Mouse (Mus musculus) R1 (cell line): Measurements from ENCODE around the gene Dusp19.

ENCODE experiments used
- DNase-seq: peaks from one replicate; pipeline ENCODE4 v3.0.0-alpha.2; 2018; ENCODE audit warnings: low read depth, low spot score

The Dusp19 gene

DNA sequence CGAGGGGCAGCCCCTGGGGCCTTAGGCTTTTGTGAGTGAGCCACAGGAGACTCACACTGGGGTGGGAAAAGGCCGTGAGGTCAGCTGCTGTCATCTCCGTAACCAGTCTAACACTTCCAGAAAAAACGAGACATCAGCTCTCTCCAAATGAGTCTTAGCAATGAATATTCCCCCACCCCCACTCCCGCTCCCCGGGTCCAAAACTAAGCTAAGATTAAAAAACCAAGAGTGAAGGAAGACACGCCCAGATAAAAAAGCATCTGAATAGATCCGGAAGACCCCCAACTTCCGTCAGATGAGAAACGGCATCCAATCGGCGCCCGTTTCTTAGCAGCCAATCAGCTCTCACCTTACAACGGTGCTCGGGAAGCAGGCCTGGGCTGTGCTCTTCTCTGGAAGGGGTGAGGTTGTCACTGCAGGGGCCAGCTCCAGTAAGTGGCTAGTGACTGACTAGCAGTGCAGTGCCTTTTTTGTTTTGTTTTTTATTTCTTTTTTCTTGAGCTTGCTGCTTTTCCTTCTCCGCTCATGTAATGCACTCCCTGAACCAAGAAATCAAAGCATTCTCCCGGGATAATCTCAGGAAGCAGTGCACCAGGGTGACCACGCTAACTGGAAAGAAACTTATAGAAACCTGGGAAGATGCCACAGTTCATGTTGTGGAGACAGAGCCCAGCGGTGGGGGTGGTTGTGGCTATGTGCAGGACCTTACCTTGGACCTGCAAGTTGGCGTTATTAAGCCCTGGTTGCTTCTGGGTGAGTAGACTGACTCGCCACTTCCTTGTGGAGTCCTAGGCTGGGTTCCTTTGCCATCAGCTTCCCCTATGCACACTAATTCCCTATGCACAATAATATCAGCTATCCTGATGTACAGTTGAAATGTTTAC, at the start of gene Dusp19, which contains the start of gene Nup35:
Gene Dusp19 (plus strand): TSS at position 192 of the 884 bp plus-strand sequence.
Gene Nup35 (plus strand): TSS at position 383 of the 884 bp plus-strand sequence.
- peak; percentile 95 for DNase-seq

DNA sequence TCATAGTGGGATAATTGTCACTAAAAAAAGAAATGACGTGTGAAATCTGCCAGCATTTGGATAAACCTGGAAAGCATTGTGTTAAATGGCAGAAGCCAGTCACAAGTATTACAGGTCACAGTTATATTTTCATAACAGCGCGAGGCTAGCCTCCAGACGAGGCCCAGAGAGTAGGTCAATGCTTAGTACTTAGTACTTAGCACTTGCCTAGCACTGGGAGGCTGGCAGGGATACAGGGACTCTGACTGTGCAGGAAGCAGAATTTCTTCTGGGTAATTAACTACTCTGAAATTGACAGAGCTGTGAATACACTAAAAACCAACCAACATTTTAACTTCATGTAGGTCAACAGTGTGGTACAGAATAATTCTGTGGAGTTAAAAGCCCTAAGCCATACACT, 49.4 kb upstream of the Dusp19 start:
- no peak for DNase-seq

DNA sequence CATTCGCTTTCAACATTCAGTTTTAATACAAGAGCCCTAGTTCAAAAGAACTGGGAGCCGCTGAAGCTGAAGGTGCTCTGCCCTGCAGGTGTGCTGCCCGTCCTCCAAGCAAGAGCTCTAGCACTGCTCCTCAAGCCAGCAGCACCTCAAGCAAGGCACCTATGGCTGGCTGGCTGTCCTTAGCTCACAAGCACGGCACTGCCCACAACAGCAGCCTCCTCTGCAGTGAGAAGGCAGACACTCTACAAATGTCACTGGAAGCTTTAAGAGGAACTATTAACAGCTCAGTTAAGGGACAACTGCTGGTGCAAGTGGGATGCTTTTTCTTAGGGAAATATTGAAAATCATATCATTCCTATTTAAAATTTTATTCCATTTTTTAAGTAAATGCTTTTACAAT, 46.2 kb upstream of the Dusp19 start:
- no peak for DNase-seq

DNA sequence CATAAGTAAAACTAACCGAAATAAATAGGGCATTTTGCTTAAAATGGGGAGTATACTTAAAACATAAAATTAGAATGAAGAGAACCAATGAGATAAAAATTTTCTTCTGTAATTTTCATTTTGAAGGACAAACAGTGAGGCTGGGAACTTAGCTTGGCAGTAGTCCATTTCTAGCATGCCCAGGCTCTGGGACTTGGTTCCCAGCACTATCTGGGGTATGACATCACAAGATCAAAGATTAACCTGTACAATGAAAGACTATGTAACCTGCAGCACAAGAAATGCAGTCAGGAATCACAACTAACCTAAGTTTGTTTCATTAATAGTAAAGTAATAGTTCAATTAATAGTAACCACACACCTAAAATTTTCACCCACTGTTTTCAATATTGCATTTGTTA, 39.6 kb upstream of the Dusp19 start:
- DNase-seq = no peak

DNA sequence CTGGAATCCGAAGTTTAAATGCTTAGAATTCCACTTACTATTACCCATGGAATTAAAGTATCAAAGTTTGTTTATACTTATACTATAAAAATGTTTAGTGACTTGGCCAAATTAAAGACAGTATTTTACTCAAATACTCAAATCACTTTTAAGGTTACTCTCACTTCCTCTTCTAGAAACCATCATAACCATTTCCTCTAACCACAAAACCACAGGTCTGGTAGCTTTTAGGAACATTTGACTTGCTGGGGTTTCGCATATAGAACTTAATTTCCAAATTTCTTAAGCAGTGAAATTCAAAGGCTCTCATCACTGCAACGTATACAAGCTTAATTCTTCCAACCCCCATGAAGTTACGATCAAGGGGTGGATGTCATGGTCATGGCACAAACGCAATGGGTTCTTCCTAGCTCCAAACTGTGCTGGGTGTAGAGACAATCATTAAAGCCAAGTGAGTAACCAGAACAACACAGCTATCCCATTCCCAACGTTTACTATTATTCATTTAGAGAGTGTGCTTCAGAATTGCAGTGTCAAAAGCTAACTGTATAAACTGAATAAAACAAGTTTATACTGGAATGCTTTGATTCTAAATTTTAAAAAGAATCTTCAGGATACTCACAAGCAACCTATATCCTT, 37.5 kb upstream of the Dusp19 start:
- DNase-seq = no peak

DNA sequence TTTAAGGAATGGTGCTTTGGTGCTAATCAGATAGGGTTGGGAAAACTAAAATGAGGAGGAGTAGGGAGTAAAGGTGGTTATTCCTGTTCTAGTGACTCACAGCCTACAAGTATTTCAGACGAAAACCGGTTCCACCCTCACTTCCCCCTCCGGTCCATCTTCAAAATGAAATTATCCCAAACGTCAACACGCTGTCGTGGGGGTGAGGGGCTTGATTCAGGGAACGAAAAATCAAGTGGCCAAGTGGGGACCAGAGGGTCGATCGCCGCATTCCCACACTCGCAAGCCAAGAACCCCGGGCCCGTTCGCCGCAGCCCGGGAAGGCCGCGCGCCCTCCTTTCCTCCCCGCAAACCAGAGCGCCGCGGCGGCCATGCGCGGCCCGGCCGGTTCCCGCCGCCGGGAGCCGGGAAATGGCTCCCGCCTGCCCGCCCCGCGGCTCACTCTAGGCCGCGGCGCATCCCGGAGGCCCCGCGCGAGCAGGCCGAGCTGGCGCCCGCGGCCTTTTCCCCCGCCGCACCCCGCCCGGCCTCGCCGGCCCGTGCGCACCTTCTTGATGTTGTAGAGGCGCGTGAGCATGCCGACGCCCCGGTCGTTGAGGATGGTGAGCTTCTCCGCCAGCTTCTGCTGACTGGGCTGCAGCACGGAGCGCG, 36.4 kb upstream of the Dusp19 start:
- peak; percentile 49 for DNase-seq

DNA sequence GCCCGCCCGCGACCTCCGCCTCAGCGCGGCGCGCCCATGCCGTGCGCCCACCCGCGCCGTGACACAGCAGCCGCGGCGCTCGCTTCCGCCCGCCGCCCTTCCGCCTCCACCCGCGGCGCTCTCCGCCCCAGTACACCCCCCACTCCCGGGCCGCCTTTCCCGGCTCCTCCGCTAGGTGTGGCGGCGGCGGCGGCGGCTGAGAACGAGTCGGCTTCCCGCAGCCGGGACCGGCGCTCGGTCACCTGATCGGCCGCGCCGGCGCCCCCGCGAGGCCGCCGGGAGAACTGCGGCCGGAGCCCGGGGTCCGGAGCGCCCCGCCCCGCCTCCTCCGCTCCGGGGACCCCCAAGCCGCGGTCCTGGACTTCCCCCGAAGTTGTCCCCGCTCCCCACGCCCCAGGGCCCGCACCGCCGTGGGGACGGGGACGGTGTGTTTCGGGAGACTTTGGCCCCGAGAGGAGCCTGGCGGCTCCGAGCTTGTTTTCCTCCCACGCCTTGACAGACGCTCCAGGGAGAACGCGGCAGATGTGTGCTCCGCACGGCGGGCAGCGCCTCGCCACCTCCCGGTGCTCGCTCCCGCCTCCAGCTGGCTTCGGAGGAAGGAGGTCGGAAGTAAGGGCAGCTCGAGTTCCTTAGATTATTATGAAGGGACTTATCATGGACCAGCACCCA, 35.7 kb upstream of the Dusp19 start, which contains the start of gene Nckap1:
Gene Nckap1 (minus strand): TSS at position 338 of the 669 bp plus-strand sequence.
- DNase-seq = peak; percentile 71

DNA sequence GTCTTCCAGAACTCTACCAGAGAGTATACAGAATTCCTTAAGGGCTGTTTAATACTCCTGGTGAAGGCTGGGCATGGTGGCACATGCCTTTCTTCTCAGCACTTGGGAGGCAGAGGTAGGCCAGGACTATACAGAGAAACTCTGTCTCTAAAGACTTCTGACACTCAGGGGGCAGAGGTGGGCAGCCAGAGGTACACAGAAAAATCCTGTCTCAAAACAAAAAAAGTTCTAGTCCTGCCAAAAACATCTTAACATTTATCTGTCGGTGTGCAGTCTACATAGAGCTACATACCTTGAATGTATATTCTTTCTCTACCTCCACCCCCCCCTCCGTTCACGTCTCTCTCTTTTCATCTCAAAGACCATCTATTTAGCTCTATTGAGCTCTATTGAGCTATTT, 34.5 kb upstream of the Dusp19 start:
- no peak for DNase-seq

DNA sequence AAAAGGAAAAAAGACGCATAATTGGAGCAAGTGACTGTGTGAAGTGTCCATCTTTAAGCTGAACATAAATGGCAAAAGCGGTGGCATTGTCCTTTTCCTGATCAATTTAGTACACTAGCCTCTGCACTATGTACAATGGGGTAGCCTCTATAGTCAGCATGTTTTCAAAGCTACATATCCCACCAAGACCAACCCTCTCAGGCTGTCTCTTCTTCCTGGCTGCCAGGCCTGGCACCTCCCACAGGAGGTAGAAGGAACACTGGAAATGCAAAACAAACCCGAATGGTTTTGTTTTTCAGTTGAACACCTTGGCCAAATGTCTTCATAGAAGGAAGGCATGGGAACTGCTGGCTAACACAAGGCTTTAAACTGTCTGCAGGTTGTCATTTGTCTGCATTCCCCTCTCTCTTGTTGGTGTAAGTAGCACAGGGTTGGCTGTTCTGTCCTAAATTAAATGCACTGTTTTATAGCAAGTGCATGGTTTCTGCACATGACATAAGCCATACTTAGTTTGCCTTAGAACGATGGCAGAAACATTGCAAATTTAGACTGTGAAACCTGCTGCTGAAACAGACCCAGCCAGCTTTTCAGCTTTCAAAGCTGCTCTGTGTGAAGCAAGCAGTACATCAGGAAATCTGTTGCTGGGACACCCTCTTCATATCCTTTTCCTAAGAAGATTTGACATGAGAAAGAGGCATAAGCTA, 22.5 kb upstream of the Dusp19 start:
- no peak for DNase-seq

DNA sequence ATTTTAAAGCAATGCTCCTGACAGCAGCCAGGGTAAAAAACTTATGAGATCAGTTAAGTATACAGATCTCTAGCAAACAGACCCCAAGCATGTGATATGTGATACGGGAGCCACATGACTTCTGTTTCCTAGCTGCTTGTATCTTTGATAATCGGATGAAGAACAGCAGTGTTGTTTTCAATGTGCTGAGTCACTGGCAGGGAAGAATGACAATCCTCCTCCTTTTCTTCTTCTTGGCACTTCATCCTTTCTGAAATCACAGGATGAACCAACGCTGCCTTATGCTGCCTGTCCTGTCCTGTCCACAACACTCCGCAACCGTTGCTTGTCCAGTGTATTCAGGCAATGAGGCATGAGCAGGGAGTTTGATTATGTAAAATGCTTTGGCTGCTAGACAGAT, 19.9 kb upstream of the Dusp19 start:
- DNase-seq = no peak

DNA sequence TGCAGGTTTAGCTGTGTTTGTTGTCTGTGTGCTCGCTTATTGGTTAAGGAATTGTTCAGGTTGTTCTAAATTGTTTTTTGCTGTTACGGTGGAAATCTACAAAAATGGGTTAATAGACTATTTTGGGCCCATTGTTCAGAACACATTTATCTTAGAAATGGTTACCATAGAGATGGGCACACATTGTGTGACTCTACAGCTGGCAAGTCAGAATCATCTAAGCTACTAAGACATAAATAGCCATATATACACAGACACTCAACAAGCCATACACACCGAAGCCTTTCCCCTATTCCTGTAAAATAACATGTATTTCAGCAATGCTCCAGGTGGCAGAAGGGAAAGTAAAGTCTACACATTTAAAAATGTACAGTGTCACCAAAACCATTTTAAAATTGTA, 17.0 kb upstream of the Dusp19 start:
- no peak for DNase-seq

DNA sequence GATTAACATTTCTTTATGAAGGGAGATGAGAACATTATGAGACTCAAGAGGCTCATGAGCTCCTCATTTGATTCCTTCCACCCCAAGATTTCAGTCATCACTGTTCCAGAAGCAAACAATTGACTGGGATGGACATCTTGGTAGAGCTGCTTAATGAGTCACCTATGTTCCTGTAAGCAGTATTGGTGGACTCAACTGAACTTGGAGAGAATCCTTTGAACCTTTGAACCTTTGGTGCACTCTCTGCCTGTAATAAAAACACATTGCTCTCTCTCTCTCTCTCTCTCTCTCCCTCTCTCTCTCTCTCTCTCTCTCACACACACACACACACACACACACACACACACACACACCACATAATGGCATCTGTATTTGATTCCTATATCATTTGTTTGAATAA, 16.2 kb upstream of the Dusp19 start:
- no peak for DNase-seq

DNA sequence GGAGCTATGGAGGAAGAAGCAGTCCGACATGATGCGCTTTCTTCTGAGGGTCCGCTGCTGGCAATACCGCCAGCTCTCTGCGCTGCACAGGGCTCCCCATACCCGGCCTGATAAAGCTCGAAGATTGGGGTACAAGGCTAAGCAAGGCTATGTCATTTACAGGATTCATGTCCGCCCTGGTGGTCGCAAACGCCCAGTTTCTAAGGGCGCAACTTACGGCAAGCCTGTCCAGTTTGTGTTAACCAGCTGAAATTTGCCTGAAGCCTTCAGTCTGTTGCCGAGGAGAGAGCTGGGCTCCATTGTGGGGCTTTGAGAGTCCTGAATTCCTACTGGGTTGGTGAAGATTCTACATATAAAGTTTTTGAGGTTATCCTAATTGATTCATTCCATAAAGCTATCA, 14.1 kb upstream of the Dusp19 start:
- DNase-seq = peak; percentile 51

DNA sequence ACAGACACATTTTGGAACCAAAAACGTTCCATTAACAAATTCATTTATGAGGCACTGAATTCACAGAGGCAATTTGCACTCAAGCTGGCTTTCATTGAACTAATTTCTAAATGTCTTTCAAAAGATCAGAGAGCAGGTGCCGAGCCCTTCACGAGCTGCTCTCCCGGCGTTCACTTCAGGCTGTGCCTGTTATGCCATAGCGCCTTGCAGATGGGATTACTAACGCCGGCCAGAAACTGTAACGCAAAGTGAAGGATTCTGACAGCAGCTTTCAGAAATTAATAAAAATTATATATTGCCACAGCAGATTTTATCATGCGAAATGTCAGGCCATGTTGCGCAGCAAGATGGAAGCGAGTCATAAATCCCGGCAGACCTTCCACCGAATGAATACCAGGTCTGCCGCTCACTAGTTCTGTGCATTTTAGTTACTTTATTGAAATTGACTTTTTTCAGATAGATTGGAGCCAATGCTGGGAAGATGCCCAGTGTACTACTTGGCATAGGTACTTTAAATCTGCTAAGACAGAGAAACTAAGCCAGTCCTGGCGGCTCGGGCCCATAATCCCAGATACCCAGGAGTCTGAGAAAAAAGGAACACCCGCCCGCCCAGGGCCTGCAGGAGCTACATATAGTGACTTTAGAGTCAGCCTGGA, 12.9 kb upstream of the Dusp19 start:
- DNase-seq = peak; percentile 22

DNA sequence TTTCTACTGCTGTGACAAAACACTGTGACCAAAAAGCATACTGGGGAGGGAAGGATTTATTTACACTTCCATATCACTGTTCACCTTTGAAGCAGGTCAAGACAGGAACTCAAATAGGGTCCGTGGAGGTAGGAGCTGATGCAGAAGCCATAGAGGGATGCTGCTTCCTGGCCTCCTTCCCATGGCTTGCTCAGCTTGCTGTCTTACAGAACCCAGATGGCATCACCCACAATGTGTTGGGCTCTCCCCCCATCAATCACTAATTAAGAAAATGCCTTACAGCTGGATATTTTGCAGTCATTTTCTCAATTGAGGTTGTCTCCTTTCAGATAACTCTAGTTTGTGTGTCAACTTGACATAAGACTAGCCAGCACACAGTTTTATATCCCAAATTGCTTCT, 4.6 kb upstream of the Dusp19 start:
- DNase-seq = no peak

DNA sequence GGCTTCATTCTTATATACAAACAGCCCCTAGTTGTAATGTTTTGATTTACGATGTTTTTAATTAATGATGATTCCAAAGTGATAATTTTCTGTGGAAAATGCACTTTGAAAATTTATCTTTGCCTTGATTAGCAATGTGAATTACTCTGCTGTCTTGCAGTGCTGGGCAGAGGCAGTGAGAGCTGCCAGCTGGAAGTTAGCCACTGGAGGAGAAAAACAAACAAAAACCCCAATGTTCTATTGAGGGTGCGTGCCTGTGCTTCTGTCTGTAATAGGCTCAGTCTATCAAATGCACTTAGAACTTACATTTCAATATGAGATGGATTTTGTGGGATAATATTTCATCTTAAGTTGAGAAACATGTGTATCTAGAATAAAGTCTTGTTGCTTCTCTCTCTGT, 4.0 kb upstream of the Dusp19 start:
- no peak for DNase-seq

DNA sequence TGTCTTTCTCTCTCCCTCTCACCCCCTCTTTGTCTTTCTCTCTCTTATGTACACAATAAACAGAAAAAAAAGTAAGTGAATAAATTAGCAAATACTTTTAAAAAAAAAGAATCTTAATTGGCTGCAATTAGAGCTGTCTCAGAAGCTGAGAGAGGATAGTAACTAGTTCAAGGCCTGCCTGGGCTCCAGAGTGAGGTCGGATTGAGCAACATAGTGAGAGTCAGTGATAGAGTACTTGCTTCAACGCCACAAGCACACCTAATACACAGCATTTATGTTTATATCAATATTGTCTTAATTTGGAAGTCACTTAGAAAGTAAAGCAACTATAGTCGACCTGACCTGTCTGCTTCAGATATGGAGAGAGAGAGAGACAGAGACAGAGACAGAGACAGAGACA, 2.1 kb downstream of the Dusp19 start:
- no peak for DNase-seq

DNA sequence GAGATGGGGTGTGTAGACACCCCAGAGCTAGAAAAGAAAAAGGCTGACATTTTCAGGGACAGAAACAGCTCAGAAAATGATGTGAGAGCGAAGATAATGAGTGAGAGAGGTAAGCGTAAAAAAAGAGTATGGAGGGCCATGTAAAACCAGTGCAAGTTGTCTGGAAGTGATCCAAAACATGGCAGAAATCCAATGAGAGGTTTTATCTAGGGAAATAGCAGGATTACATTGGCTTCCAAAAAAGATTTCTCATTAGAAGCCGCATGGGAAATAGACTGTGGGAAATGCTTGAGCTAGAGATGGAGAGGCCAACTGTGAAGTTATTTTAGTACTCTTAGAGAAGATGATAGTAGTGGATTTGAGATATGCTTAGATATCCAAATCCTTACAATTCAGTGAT, 5.1 kb downstream of the Dusp19 start:
- DNase-seq = no peak

DNA sequence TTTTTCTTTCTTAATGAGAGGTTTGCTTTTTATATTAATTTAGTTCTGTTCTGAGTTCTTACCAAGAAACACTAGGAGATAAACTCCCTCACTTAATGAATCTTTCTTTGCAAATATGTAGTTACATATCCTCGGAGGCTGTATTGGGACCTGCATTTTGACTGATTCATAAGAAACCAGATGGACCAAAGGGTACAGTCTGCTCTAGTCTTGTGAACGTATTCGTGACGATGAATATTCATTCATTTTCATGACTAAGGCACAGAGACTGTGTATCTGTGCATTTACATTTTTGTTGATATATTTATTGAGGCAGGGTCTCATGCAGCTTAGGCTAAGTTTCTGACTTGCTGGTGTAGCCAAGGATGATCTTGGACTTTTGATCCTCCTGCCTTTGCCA, 7.7 kb downstream of the Dusp19 start:
- DNase-seq = no peak

DNA sequence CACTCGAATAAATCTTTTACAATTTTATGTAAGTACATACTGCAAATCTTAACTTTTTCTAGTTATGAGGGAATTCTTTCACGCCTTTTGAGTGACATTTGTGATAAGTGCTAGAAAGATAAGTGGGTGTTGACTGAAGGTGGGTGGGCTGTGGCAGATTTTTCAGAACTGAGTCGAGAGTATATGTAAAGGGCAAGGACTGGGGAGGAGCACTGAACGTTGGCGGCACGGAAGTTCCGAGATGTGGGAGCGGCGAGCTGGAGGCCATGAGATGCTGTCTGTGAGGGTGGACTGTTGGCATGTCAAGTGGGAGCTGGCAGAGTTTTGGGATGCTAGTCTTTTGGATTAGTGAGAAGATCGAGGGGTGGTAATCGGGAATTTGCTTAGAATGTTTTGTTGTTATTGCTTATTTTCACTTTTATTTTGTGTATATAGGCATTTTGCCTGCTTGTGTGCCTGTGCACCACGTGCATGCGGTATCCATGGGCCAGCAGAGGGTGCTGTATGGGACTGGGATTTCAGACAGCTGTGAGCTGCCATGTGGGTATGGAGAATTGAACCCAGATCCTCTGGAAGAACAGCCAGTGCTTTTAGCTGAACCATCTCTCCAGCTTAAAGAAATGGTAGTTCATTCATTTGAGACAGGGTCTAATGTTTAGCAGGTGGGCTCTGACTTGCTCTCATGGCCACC, 15.6 kb downstream of the Dusp19 start:
- DNase-seq = peak; percentile 37
